Mouse (Mus musculus): ENCODE data around the gene Sppl2b.

- peak; percentile 82 for TF ChIP-seq CTCF (IDR thresholded peaks at IDR 0.05; ENCODE audit: extremely low read depth, insufficient read length, insufficient replicate concordance, low read depth, low read length)
- TF ChIP-seq POLR2A (IDR thresholded peaks at IDR 0.05; ENCODE audit: low read depth, low read length) = no peak
These were observed 26.2 kb downstream of the Sppl2b start for GRCm38 (mm10) chr10:80881301-80881700.

Data from small intestine, adult 2 months (tissue).